10 mouse cellular contexts compared by ENCODE assay signal in the genomic region with DNA sequence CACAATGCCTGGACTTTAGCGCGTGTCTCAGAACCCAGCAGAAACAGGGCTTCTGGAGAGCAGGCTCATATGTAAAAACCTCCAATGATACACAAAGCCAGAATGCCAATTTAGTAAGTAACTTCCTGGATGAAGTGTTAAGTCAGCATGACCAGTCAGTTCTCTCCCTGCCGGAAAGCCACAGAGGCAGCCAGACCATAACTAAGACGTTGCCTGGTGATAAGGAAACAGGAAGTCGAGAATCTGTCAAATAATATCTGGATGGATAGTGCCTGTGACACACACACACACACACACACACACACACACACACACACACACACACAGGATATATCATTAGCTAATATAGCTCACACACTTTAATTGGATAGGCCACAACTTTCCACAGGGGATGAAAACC. TPM values are rescaled to one million over a fixed set of nuclear protein-coding genes. Genes with fewer than 3 reads are reported as not detected.
DNase-seq lines count a peak whose midpoint lies in the region; ATAC-seq and TF ChIP-seq lines count a peak whose summit lies in the region.
"Had no signal": no experiment of that assay in that cellular context is flagged by ENCODE, and none has a peak within 500 bp of the region (broad histone marks: within the 10 kb centered on the region; RNA-seq: fewer than 3 reads in every experiment).

No protein-coding gene starts in this region.

- H3K9ac ChIP-seq in lung, postnatal 0 days (replicated peaks; ENCODE audit: low read depth) = no peak overlapping the region
- H3K9ac ChIP-seq in hindbrain, embryonic 12.5 days = no peak overlapping the region

- peak; percentile 34 to 64 for DNase-seq in spleen, postnatal 36 days (ENCODE audit: low spot score in 2 of 2)
- no peak for DNase-seq in spleen, adult 12 weeks (ENCODE audit: low spot score)
- DNase-seq in lung, postnatal 0 days (ENCODE audit: low spot score) = peak; percentile 83
- DNase-seq in adrenal gland, adult 18-20 months (ENCODE audit: low spot score in 2 of 2) = no peak
- no peak for DNase-seq in retina, embryonic 14.5 days (ENCODE audit: low spot score)
- no peak for DNase-seq in urinary bladder, postnatal 25 days (ENCODE audit: low spot score)
- DNase-seq: adrenal gland, postnatal 36 days; gastrocnemius, postnatal 14 days had no signal

- TF ChIP-seq EP300 in lung, postnatal 0 days (IDR thresholded peaks at IDR 0.05) = no peak

- peak; percentile 80 for ATAC-seq in erythroid progenitor cell, adult 5-6 weeks (replicated peaks; ENCODE audit: low FRiP score, poor library complexity, severe bottlenecking)
- peak; percentile 82 for ATAC-seq in lung, postnatal 0 days
- ATAC-seq in hindbrain, embryonic 12.5 days (ENCODE audit: low FRiP score) = no peak

- TF ChIP-seq CTCF in lung, postnatal 0 days (IDR thresholded peaks at IDR 0.05) = no peak

- no peaks in the 10 kb centered on the region for H3K27me3 ChIP-seq in lung, postnatal 0 days (replicated peaks; ENCODE audit: insufficient read depth, low read length)
- H3K27me3 ChIP-seq in hindbrain, embryonic 12.5 days = no peaks in the 10 kb centered on the region

- H3K4me1 ChIP-seq in lung, postnatal 0 days (ENCODE audit: insufficient read depth, low read depth, low read length) = no peaks in the 10 kb centered on the region
- H3K4me1 ChIP-seq in hindbrain, embryonic 12.5 days = peaks cover 3% of the 10 kb centered on the region; the same call in 1 of the 2 replicates

- H3K4me3 ChIP-seq in lung, postnatal 0 days (ENCODE audit: low read depth, low read length) = no peak overlapping the region
- H3K4me3 ChIP-seq in hindbrain, embryonic 12.5 days = no peak overlapping the region

- no peak overlapping the region for H3K27ac ChIP-seq in lung, postnatal 0 days (ENCODE audit: low read length)
- H3K27ac ChIP-seq in hindbrain, embryonic 12.5 days = no peak overlapping the region

- H3K36me3 ChIP-seq in lung, postnatal 0 days (ENCODE audit: insufficient read depth, low read length) = no peaks in the 10 kb centered on the region
- H3K36me3 ChIP-seq in hindbrain, embryonic 12.5 days = no peaks in the 10 kb centered on the region

- H3K9me3 ChIP-seq in lung, postnatal 0 days (ENCODE audit: low read length) = no peaks in the 10 kb centered on the region
- H3K9me3 ChIP-seq in hindbrain, embryonic 12.5 days (replicated peaks) = no peaks in the 10 kb centered on the region

- H3K4me2 ChIP-seq in lung, postnatal 0 days (replicated peaks; ENCODE audit: low read depth, low read length) = no peak overlapping the region
- H3K4me2 ChIP-seq in hindbrain, embryonic 12.5 days (replicated peaks) = no peak overlapping the region

- 32% methylated on average over 5 of the region's 5 CpGs for WGBS in lung, postnatal 0 days
- 79% methylated on average over 5 of the region's 5 CpGs for WGBS in hindbrain, embryonic 12.5 days

RNA-seq across cellular contexts. Expression of a gene that starts 46.5 kb away (rescaled TPM):
- 73.9 and 109 TPM in 2 replicates for total RNA-seq in erythroid progenitor cell, adult 5-6 weeks (2015; ENCODE audit: low replicate concordance)
- total RNA-seq in erythroid progenitor cell, adult 5-6 weeks (2017; ENCODE audit: low replicate concordance) = 71.8 and 72.6 TPM in 2 replicates
- 162 and 168 TPM in 2 replicates for polyA plus RNA-seq in lung, postnatal 0 days (2015; fragmentation: Nextera tagmentation; extraction: Ambion mirVana)
- total RNA-seq in adrenal gland, adult 18-20 months (2021) = 10 to 100 TPM; 51.5 to 73.9 TPM
- polyA plus RNA-seq in hindbrain, embryonic 12.5 days (2016; fragmentation: Nextera tagmentation; extraction: Ambion mirVana) = 94.7 and 95.6 TPM in 2 replicates

Comparison
In these comparisons a context has a peak if more than half of its experiments do, and no peak if none do; other contexts are left out.
1. DNase-seq: peak in spleen, postnatal 36 days (2 of 2) and lung, postnatal 0 days (single experiment); none in spleen, adult 12 weeks (single experiment), adrenal gland, adult 18-20 months (0 of 2), retina, embryonic 14.5 days (single experiment) and urinary bladder, postnatal 25 days (single experiment).